Mouse (Mus musculus) colon, adult 2 months (tissue): ENCODE measurements around the gene Gm14403. TPM values are rescaled to one million over a fixed set of nuclear protein-coding genes. Genes with fewer than 3 reads are reported as not detected.

Experiments
- polyA plus RNA-seq: library from polyadenylated mRNA; depleted of rRNA; stranded (reverse); fragments of >200 nt; gene quantifications from 2 replicates; pipeline ENCODE4 v1.2.3, GENCODE M21; 2012; rRNA removed

Gm14403 gene
- polyA plus RNA-seq = 0.34 and 0.39 TPM in 2 replicates

GRCm38 (mm10) chr2:177498067-177498466, at the start of gene Gm14403:
Gene Gm14403, plus strand, starts transcription at chr2:177498215.

GRCm38 (mm10) chr2:177464676-177465075, 33.3 kb upstream of the Gm14403 start, which contains the start of gene Zfp970:
Gene Zfp970, plus strand, starts transcription at chr2:177464733.

Other genes with a start within 250 kb of the Gm14403 start
- not detected in 2 replicates for gene Gm14409, start 231.2 kb upstream of the Gm14403 start, polyA plus RNA-seq
- gene Gm14412, start 173.9 kb upstream of the Gm14403 start, polyA plus RNA-seq = not detected in 2 replicates
- 0.13 and 0.57 TPM in 2 replicates for gene Gm14418, start 99.9 kb upstream of the Gm14403 start, polyA plus RNA-seq
- gene Zfp970, start 33.5 kb upstream of the Gm14403 start, polyA plus RNA-seq = 1.3 and 1.4 TPM in 2 replicates
- not detected in 2 replicates for gene Gm14406, start 80.0 kb downstream of the Gm14403 start, polyA plus RNA-seq